Mouse (Mus musculus) forelimb bud, embryonic 11.5 days (tissue): Measurements from ENCODE around the gene Tnfrsf21.

ENCODE experiments used
- DNase-seq: peaks from one replicate; pipeline ENCODE4 v3.0.0-alpha.2; 2012; ENCODE audit warnings: low read depth, low spot score

The Tnfrsf21 gene

GRCm38 (mm10) chr17:43130115-43130869, 113.9 kb downstream of the Tnfrsf21 start:
- DNase-seq, result no peak

- DNase-seq, result no peak
Observed at GRCm38 (mm10) chr17:43130870-43131264, 114.5 kb downstream of the Tnfrsf21 start.

GRCm38 (mm10) chr17:43132477-43132876, 116.1 kb downstream of the Tnfrsf21 start:
- peak; percentile 16 for DNase-seq

GRCm38 (mm10) chr17:43133106-43133505, 116.8 kb downstream of the Tnfrsf21 start:
- DNase-seq, result no peak

GRCm38 (mm10) chr17:43134991-43135390, 118.6 kb downstream of the Tnfrsf21 start:
- DNase-seq, result no peak

- DNase-seq, result no peak
Observed at GRCm38 (mm10) chr17:43135398-43136265, 119.3 kb downstream of the Tnfrsf21 start.

GRCm38 (mm10) chr17:43136720-43137119, 120.4 kb downstream of the Tnfrsf21 start:
- DNase-seq, result no peak

GRCm38 (mm10) chr17:43137838-43138237, 121.5 kb downstream of the Tnfrsf21 start:
- DNase-seq, result no peak

GRCm38 (mm10) chr17:43138356-43138755, 122.0 kb downstream of the Tnfrsf21 start:
- DNase-seq, result no peak
